Mouse (Mus musculus) E14TG2a.4 (cell line): ENCODE measurements around the gene Pde4dip.

Source experiments
- CTCF ChIP-seq: conservative IDR thresholded peaks from 2 replicates; pipeline ENCODE4 v1.5.1; 2014; ENCODE audit warnings: low read length
- NANOG ChIP-seq: IDR thresholded peaks from 2 replicates; pipeline ENCODE4 v1.6.1; 2014; ENCODE audit warnings: borderline replicate concordance, low read length, mixed read lengths
- POU5F1 ChIP-seq: IDR thresholded peaks from 2 replicates; pipeline ENCODE4 v1.6.1; 2014; ENCODE audit warnings: low read length, borderline replicate concordance

- TF ChIP-seq CTCF (no peak), POU5F1 (no peak), NANOG (no peak)
Measured at GRCm38 (mm10) chr3:97774861-97775260, 113.6 kb downstream of the Pde4dip start.
